ENCODE assay signal across 12 mouse cellular contexts in genomic region chr7:130230034-130230433, GRCm38 (mm10).
"Had no signal": no experiment of that assay in that cellular context is flagged by ENCODE, and none has a peak within 500 bp of the region (broad histone marks: within the 10 kb centered on the region; RNA-seq: fewer than 3 reads in every experiment).

No protein-coding gene starts in this region.

- H3K4me3 ChIP-seq: intestine, embryonic 15.5 days; left cerebral cortex, adult 2 months; liver, embryonic 13.5 days had no signal

- H3K4me2 ChIP-seq: intestine, embryonic 15.5 days; liver, embryonic 13.5 days; midbrain, embryonic 11.5 days had no signal

- H3K27me3 ChIP-seq: intestine, embryonic 15.5 days; liver, embryonic 13.5 days had no signal

- ATAC-seq: intestine, embryonic 15.5 days had no signal

- DNase-seq: layer of hippocampus, postnatal 36 days; liver, embryonic 13.5 days; lung, adult 2 months; lung, postnatal 14 days; lung, postnatal 4 days; midbrain, embryonic 14.5 days; thymus, adult 18-20 months; thymus, postnatal 36 days had no signal

- H3K27ac ChIP-seq: intestine, embryonic 15.5 days; kidney, postnatal 0 days; liver, embryonic 13.5 days had no signal

- H3K9me3 ChIP-seq: intestine, embryonic 15.5 days; liver, embryonic 13.5 days had no signal

- H3K9ac ChIP-seq: intestine, embryonic 15.5 days; liver, embryonic 13.5 days had no signal
